Mouse (Mus musculus) frontal cortex, postnatal 25 days (tissue): Measurements from ENCODE around the gene Phf6.
"Not testable (repeated sequence)": the region's sequence is repeated elsewhere in the genome, so short reads cannot be mapped to it uniquely, and the experiment has no call there.

Experiments used
- DNase-seq, 2 experiments: peaks; one replicate each; pipeline ENCODE4 v3.0.0; 2022; ENCODE audit warnings: low spot score in 2 of 2

Phf6 gene

GRCm38 (mm10) chrX:52911587-52912371 is at the start of gene Phf6:
Phf6 (plus strand) TSS chrX:52912266.
- peak; percentile 58 to 78 for DNase-seq

- DNase-seq: no peak
Observed at GRCm38 (mm10) chrX:52864126-52864525, 47.9 kb upstream of the Phf6 start.

- DNase-seq: not testable (repeated sequence)
Observed at GRCm38 (mm10) chrX:52898486-52898885, 13.6 kb upstream of the Phf6 start.

GRCm38 (mm10) chrX:52912372-52912728 is 284 bp downstream of the Phf6 start:
- DNase-seq: no peak

- DNase-seq: no peak
Observed at GRCm38 (mm10) chrX:52912826-52913701, 998 bp downstream of the Phf6 start.

- DNase-seq: no peak
Observed at GRCm38 (mm10) chrX:52913856-52914255, 1.8 kb downstream of the Phf6 start.

- no peak for DNase-seq
Observed at GRCm38 (mm10) chrX:52914705-52915104, 2.6 kb downstream of the Phf6 start.

GRCm38 (mm10) chrX:52916516-52916915 is 4.5 kb downstream of the Phf6 start:
- no peak for DNase-seq

- no peak for DNase-seq
Observed at GRCm38 (mm10) chrX:52926726-52927125, 14.7 kb downstream of the Phf6 start.

- DNase-seq: no peak
Observed at GRCm38 (mm10) chrX:52928883-52929282, 16.8 kb downstream of the Phf6 start.

GRCm38 (mm10) chrX:52929779-52930178 is 17.7 kb downstream of the Phf6 start:
- DNase-seq: no peak

- no peak for DNase-seq
Observed at GRCm38 (mm10) chrX:52930191-52930590, 18.1 kb downstream of the Phf6 start.

GRCm38 (mm10) chrX:52932161-52932560 is 20.1 kb downstream of the Phf6 start:
- DNase-seq: no peak

- DNase-seq: no peak
Observed at GRCm38 (mm10) chrX:52934496-52934895, 22.4 kb downstream of the Phf6 start.

GRCm38 (mm10) chrX:52945509-52945908 is 33.4 kb downstream of the Phf6 start:
- DNase-seq: no peak

- DNase-seq: no peak
Observed at GRCm38 (mm10) chrX:52949713-52950112, 37.6 kb downstream of the Phf6 start.

GRCm38 (mm10) chrX:52956942-52957341 is 44.9 kb downstream of the Phf6 start:
- DNase-seq: no peak

GRCm38 (mm10) chrX:52961559-52962110 is 49.6 kb downstream of the Phf6 start:
- DNase-seq: no peak

- no peak for DNase-seq
Observed at GRCm38 (mm10) chrX:52965149-52965548, 53.1 kb downstream of the Phf6 start.

- DNase-seq: no peak
Observed at GRCm38 (mm10) chrX:52971211-52972006, 59.3 kb downstream of the Phf6 start.

GRCm38 (mm10) chrX:52972129-52972528 is 60.1 kb downstream of the Phf6 start:
- no peak for DNase-seq

- DNase-seq: no peak
Observed at GRCm38 (mm10) chrX:52972680-52973079, 60.6 kb downstream of the Phf6 start.
